Mouse (Mus musculus) limb, embryonic 11.5 days (tissue): ENCODE data around the gene Olfr1246. TPM values are rescaled to one million over a fixed set of nuclear protein-coding genes. Genes with fewer than 3 reads are reported as not detected.

Source experiments
- polyA plus RNA-seq: library from polyadenylated mRNA; unstranded; fragments of >200 nt; fragmentation: Nextera tagmentation; extraction: Ambion mirVana; gene quantifications from 2 replicates; pipeline ENCODE4 v1.2.1, GENCODE M21; 2014

Olfr1246 gene
- polyA plus RNA-seq, 1 experiment from 2014 or later = not detected

Other genes with a start within 250 kb of the Olfr1246 start
- gene Olfr1234, start 228.3 kb downstream of the Olfr1246 start, polyA plus RNA-seq = not detected in 2 replicates
- gene Olfr1238, start 183.5 kb downstream of the Olfr1246 start, polyA plus RNA-seq = not detected in 2 replicates
- gene Olfr1239, start 172.8 kb downstream of the Olfr1246 start, polyA plus RNA-seq = not detected in 2 replicates
- not detected in 2 replicates for gene Olfr1240, start 150.2 kb downstream of the Olfr1246 start, polyA plus RNA-seq
- gene Olfr1241, start 106.0 kb downstream of the Olfr1246 start, polyA plus RNA-seq = not detected in 2 replicates
- not detected in 2 replicates for gene Olfr1242, start 94.8 kb downstream of the Olfr1246 start, polyA plus RNA-seq
- gene Olfr1243, start 61.7 kb downstream of the Olfr1246 start, polyA plus RNA-seq = not detected in 2 replicates
- gene Olfr1245, start 14.7 kb downstream of the Olfr1246 start, polyA plus RNA-seq = not detected in 2 replicates
- gene Olfr1247, start 21.0 kb upstream of the Olfr1246 start, polyA plus RNA-seq = not detected in 2 replicates
- not detected in 2 replicates for gene Olfr1248, start 25.1 kb upstream of the Olfr1246 start, polyA plus RNA-seq
- gene Olfr1249, start 41.8 kb upstream of the Olfr1246 start, polyA plus RNA-seq = not detected in 2 replicates
- not detected in 2 replicates for gene Olfr1250, start 68.3 kb upstream of the Olfr1246 start, polyA plus RNA-seq
- gene Olfr1251, start 78.8 kb upstream of the Olfr1246 start, polyA plus RNA-seq = not detected in 2 replicates
- gene Olfr1252, start 131.9 kb upstream of the Olfr1246 start, polyA plus RNA-seq = not detected in 2 replicates
- not detected in 2 replicates for gene Olfr1253, start 163.9 kb upstream of the Olfr1246 start, polyA plus RNA-seq
- gene Olfr1254, start 200.5 kb upstream of the Olfr1246 start, polyA plus RNA-seq = not detected in 2 replicates
- not detected in 2 replicates for gene Olfr1255, start 218.9 kb upstream of the Olfr1246 start, polyA plus RNA-seq
- gene Olfr1256, start 248.4 kb upstream of the Olfr1246 start, polyA plus RNA-seq = not detected in 2 replicates